Comparison of ENCODE assay signal across 8 mouse cellular contexts in the genomic region with DNA sequence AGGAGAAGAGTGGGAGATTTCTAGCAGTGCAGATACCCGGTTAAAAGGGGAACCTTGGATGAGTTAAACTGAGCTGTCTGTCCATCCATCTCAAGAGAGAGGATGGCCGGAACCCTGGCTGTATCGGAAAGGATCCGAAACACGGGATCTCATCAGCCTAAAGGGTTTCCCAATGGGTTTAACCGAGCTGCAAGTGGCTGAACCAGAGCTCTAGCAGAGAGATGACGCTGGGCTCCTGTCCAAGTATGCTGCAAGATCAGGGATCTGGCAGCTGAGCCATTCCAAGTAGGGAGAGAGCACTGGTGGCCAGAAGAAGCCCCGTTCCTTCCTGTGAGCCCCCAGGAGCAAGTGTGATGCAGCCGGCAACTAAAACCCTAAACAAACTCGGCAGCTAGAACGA.
DNase-seq lines count a peak whose midpoint lies in the region; ATAC-seq lines count a peak whose summit lies in the region.

No protein-coding gene starts in this region.

- H3K4me1 ChIP-seq in embryonic facial prominence, embryonic 14.5 days (ENCODE audit: control insufficient read depth, insufficient read depth, low read length) = peaks cover 23% of the 10 kb centered on the region
- H3K4me1 ChIP-seq in hindbrain, embryonic 15.5 days (replicated peaks) = peaks cover 46% of the 10 kb centered on the region
- peaks cover 8% of the 10 kb centered on the region; the same call in 1 of the 2 replicates for H3K4me1 ChIP-seq in liver, embryonic 15.5 days (replicated peaks)

- DNase-seq in frontal cortex, postnatal 25 days (ENCODE audit: low spot score in 2 of 2) = no peak
- peak; percentile 57 for DNase-seq in NIH3T3 (ENCODE audit: low read depth)
- DNase-seq in embryonic facial prominence, embryonic 14.5 days (ENCODE audit: low spot score) = peak; percentile 63
- peak; percentile 47 to 53 for DNase-seq in right cerebral cortex, postnatal 36 days (ENCODE audit: low spot score in 2 of 2)
- DNase-seq in embryo, embryonic 10 days (ENCODE audit: low spot score) = no peak

- H3K9me3 ChIP-seq in embryonic facial prominence, embryonic 14.5 days (ENCODE audit: control insufficient read depth, low read length) = no peaks in the 10 kb centered on the region
- no peaks in the 10 kb centered on the region for H3K9me3 ChIP-seq in hindbrain, embryonic 15.5 days
- H3K9me3 ChIP-seq in liver, embryonic 15.5 days (replicated peaks) = no peaks in the 10 kb centered on the region

- no peak overlapping the region for H3K4me2 ChIP-seq in embryonic facial prominence, embryonic 14.5 days (ENCODE audit: low read depth, low read length)
- peak overlapping the region; percentile 68 for H3K4me2 ChIP-seq in hindbrain, embryonic 15.5 days
- peak overlapping the region; percentile 50 for H3K4me2 ChIP-seq in liver, embryonic 15.5 days

- WGBS in embryonic facial prominence, embryonic 14.5 days = 48% methylated on average over 11 of the region's 11 CpGs
- 44% methylated on average over 11 of the region's 11 CpGs for WGBS in hindbrain, embryonic 15.5 days
- WGBS in liver, embryonic 15.5 days (ENCODE audit: insufficient replicate concordance) = 73% methylated on average over 11 of the region's 11 CpGs

- no peak overlapping the region for H3K27ac ChIP-seq in embryonic facial prominence, embryonic 14.5 days (replicated peaks; ENCODE audit: low read depth, low read length)
- H3K27ac ChIP-seq in hindbrain, embryonic 15.5 days (replicated peaks) = peak overlapping the region; percentile 80; the same call in 1 of the 2 replicates
- no peak overlapping the region for H3K27ac ChIP-seq in liver, embryonic 15.5 days (replicated peaks)

- H3K9ac ChIP-seq in embryonic facial prominence, embryonic 14.5 days (ENCODE audit: low read depth, low read length) = no peak overlapping the region
- peak overlapping the region; percentile 40 for H3K9ac ChIP-seq in hindbrain, embryonic 15.5 days
- no peak overlapping the region for H3K9ac ChIP-seq in liver, embryonic 15.5 days

- peak; percentile 19; the same call in 1 of the 2 replicates for ATAC-seq in frontal cortex, adult (ENCODE audit: low TSS enrichment)
- ATAC-seq in embryonic facial prominence, embryonic 14.5 days (ENCODE audit: low read depth) = no peak
- ATAC-seq in hindbrain, embryonic 15.5 days (ENCODE audit: low FRiP score, low read depth) = no peak
- no peak for ATAC-seq in liver, embryonic 15.5 days (ENCODE audit: insufficient read depth)

- H3K4me3 ChIP-seq in embryonic facial prominence, embryonic 14.5 days (ENCODE audit: low read depth, low read length) = no peak overlapping the region
- H3K4me3 ChIP-seq in hindbrain, embryonic 15.5 days = peak overlapping the region; percentile 45
- H3K4me3 ChIP-seq in liver, embryonic 15.5 days (replicated peaks) = peak overlapping the region; percentile 38; the same call in 1 of the 2 replicates

- H3K36me3 ChIP-seq in embryonic facial prominence, embryonic 14.5 days (ENCODE audit: control insufficient read depth, insufficient read depth, low read length) = no peaks in the 10 kb centered on the region
- no peaks in the 10 kb centered on the region for H3K36me3 ChIP-seq in hindbrain, embryonic 15.5 days
- H3K36me3 ChIP-seq in liver, embryonic 15.5 days (replicated peaks) = peaks cover 58% of the 10 kb centered on the region

- no peaks in the 10 kb centered on the region for H3K27me3 ChIP-seq in embryonic facial prominence, embryonic 14.5 days (replicated peaks; ENCODE audit: control insufficient read depth, insufficient read depth, low read length)
- no peaks in the 10 kb centered on the region for H3K27me3 ChIP-seq in hindbrain, embryonic 15.5 days
- no peaks in the 10 kb centered on the region for H3K27me3 ChIP-seq in liver, embryonic 15.5 days

Comparison
In these comparisons a context has a peak if more than half of its experiments do, and no peak if none do; other contexts are left out.
1. DNase-seq: peak in NIH3T3 (single experiment), embryonic facial prominence, embryonic 14.5 days (single experiment) and right cerebral cortex, postnatal 36 days (2 of 2); none in frontal cortex, postnatal 25 days (0 of 2) and embryo, embryonic 10 days (single experiment).